Mouse (Mus musculus) small intestine, adult 2 months (tissue): ENCODE results near the gene Morc2a. TPM values are rescaled to one million over a fixed set of nuclear protein-coding genes. Genes with fewer than 3 reads are reported as not detected.
"Not testable (repeated sequence)": the region's sequence is repeated elsewhere in the genome, so short reads cannot be mapped to it uniquely, and the experiment has no call there.

Source experiments
- H3K27ac ChIP-seq: fragments of 200-500 bp; 2 replicates; pipeline ENCODE4 v1.5.1; 2012; ENCODE audit warnings: low read depth, low read length, control low read depth, inconsistent platforms; ENCODE audit not compliant: insufficient read depth
- H3K27me3 ChIP-seq: fragments of 200-500 bp; 2 replicates; pipeline ENCODE4 v1.6.1; 2012; ENCODE audit warnings: mild to moderate bottlenecking, moderate library complexity, low read length, inconsistent platforms; ENCODE audit not compliant: control insufficient read depth, insufficient read depth
- H3K36me3 ChIP-seq: fragments of 200-500 bp; 2 replicates; pipeline ENCODE4 v1.6.1; 2012; ENCODE audit warnings: mild to moderate bottlenecking, low read length, control low read depth, inconsistent platforms; ENCODE audit not compliant: control insufficient read depth, insufficient read depth
- H3K4me1 ChIP-seq: fragments of 200-500 bp; 2 replicates; pipeline ENCODE4 v1.6.1; 2012; ENCODE audit warnings: low read length, inconsistent platforms, mixed read lengths; ENCODE audit not compliant: control insufficient read depth, insufficient read depth, insufficient read length
- H3K4me3 ChIP-seq: fragments of 200-500 bp; 2 replicates; pipeline ENCODE4 v1.5.1; 2012; ENCODE audit warnings: low read depth, mild to moderate bottlenecking, control low read depth, inconsistent platforms, low read length, moderate library complexity
- CTCF ChIP-seq: fragments of 200-500 bp; IDR thresholded peaks from 2 replicates; pipeline ENCODE4 v1.5.1; 2012; ENCODE audit warnings: low read depth, mild to moderate bottlenecking, control low read depth, inconsistent platforms, low read length, moderate library complexity, mixed read lengths; ENCODE audit not compliant: insufficient replicate concordance, insufficient read length; ENCODE audit errors: extremely low read depth
- POLR2A ChIP-seq: fragments of 200-500 bp; IDR thresholded peaks from 2 replicates; pipeline ENCODE4 v1.6.1; 2012; ENCODE audit warnings: low read depth, mild to moderate bottlenecking, control low read depth, inconsistent platforms, low read length, moderate library complexity
- WGBS: fragments of 180-500 bp; shearing (Covaris S2); methylation state at CpG from one replicate; pipeline ENCODE4 v1.1.7; 2018; 5-methylcytosine and 5-hydroxymethylcytosine counted together
- polyA plus RNA-seq: library from polyadenylated mRNA; depleted of rRNA; stranded (reverse); fragments of >200 nt; gene quantifications from 2 replicates; pipeline ENCODE4 v1.2.3, GENCODE M21; 2012; rRNA removed

Gene Morc2a
- polyA plus RNA-seq, result 2.2 and 4.2 TPM in 2 replicates

- peaks cover 15% of the 10 kb centered on the region for H3K36me3 ChIP-seq
- H3K4me3 ChIP-seq, result peak within 1 kb of the TSS; percentile 83
- no peaks in the 10 kb centered on the region for H3K27me3 ChIP-seq
- TF ChIP-seq CTCF, result no peak
- TF ChIP-seq POLR2A, result peak; percentile 89; the same call in 1 of the 2 replicates
- peaks cover 12% of the 10 kb centered on the region for H3K4me1 ChIP-seq
- H3K27ac ChIP-seq, result peak within 1 kb of the TSS; percentile 75
- WGBS, result 2% methylated on average over 81 of the region's 81 CpGs
Observed at GRCm38 (mm10) chr11:3648964-3649841, at the start of gene Morc2a. TSS of gene Morc2a (plus strand) at chr11:3649191.

GRCm38 (mm10) chr11:3601966-3602365 lies 47.0 kb upstream of the Morc2a start:
- not testable (repeated sequence) for H3K27me3 ChIP-seq, H3K4me1 ChIP-seq, H3K27ac ChIP-seq, H3K36me3 ChIP-seq, H3K4me3 ChIP-seq
- 48% methylated on average over 1 of the region's 1 CpGs for WGBS

DNA sequence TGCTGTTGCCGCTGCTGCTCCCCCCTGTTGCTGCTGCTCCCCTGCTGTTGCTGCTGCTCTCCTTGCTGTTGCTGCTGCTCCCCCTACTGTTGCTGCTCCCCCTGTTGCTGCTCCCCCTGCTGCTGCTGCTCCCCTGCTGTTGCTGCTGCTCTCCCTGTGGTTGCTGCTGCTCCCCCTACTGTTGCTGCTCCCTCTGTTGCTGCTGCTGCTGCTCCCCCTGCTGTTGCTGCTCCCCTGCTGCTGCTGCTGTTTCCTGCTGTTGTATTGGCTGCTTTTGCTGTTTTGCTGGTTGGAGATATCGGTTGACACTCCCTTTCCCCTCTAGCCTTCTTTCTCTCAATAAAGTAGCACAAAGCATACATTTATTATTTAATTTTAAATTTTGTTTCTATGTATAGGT lies 46.3 kb upstream of the Morc2a start:
- TF ChIP-seq CTCF, result peak; percentile 42; the same call in 1 of the 2 replicates
- not testable (repeated sequence) for H3K27me3 ChIP-seq, H3K4me3 ChIP-seq, H3K4me1 ChIP-seq, H3K36me3 ChIP-seq, H3K27ac ChIP-seq
- WGBS, result 54% methylated on average over 2 of the region's 2 CpGs

GRCm38 (mm10) chr11:3606456-3606855 lies 42.5 kb upstream of the Morc2a start:
- H3K4me3 ChIP-seq, result no peak overlapping the region
- no peak for TF ChIP-seq CTCF
- TF ChIP-seq POLR2A, result no peak
- H3K36me3 ChIP-seq, result no peaks in the 10 kb centered on the region
- no peaks in the 10 kb centered on the region for H3K4me1 ChIP-seq
- H3K27me3 ChIP-seq, result no peaks in the 10 kb centered on the region
- H3K27ac ChIP-seq, result no peak overlapping the region
- 84% methylated on average over 5 of the region's 5 CpGs for WGBS

- Histone ChIP-seq H3K27ac (no peak overlapping the region), H3K4me3 (no peak overlapping the region), H3K27me3 (no peaks in the 10 kb centered on the region), H3K36me3 (no peaks in the 10 kb centered on the region), H3K4me1 (no peaks in the 10 kb centered on the region)
- no peak for TF ChIP-seq CTCF
- no peak for TF ChIP-seq POLR2A
- WGBS, result 88% methylated on average over 4 of the region's 4 CpGs
Observed at GRCm38 (mm10) chr11:3615576-3615975, 33.4 kb upstream of the Morc2a start.

DNA sequence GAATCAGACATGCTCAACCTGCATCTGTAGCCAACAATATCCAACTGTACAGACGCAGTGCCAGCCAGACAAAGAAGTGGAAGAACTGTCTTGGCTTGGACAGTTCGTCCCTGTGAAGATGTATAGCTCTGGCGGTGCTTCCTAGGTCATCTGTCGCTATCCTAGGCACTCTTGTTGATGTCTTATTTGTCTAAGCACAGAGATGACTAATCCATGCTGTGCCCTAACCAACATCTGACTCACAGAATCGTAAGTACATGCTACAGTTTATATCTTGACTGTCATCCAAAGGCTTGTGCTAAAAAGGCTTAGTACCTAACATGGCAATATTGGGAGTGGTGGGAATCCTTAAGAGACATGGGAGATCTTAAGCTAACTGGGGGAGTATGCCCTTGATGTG lies 26.2 kb upstream of the Morc2a start:
- no peaks in the 10 kb centered on the region for H3K36me3 ChIP-seq
- no peaks in the 10 kb centered on the region for H3K27me3 ChIP-seq
- no peaks in the 10 kb centered on the region for H3K4me1 ChIP-seq
- 78% methylated on average over 5 of the region's 5 CpGs for WGBS
- H3K4me3 ChIP-seq, result no peak overlapping the region
- H3K27ac ChIP-seq, result no peak overlapping the region
- TF ChIP-seq CTCF (no peak), POLR2A (no peak)

GRCm38 (mm10) chr11:3624391-3625027 lies 24.5 kb upstream of the Morc2a start:
- H3K4me1 ChIP-seq, result peaks cover 3% of the 10 kb centered on the region
- peaks cover 10% of the 10 kb centered on the region for H3K27me3 ChIP-seq
- no peak overlapping the region for H3K27ac ChIP-seq
- 80% methylated on average over 4 of the region's 4 CpGs for WGBS
- TF ChIP-seq CTCF (no peak), POLR2A (no peak)
- H3K36me3 ChIP-seq, result no peaks in the 10 kb centered on the region
- H3K4me3 ChIP-seq, result no peak overlapping the region
